Mouse (Mus musculus): ENCODE measurements around the gene Hdhd5.

- TF ChIP-seq CTCF (IDR thresholded peaks at IDR 0.05; ENCODE audit: low read depth) (no peak), EP300 (IDR thresholded peaks at IDR 0.05; ENCODE audit: low read depth) (no peak)
These were observed 67.8 kb downstream of the Hdhd5 start, which contains the start of gene Il17ra for GRCm38 (mm10) chr6:120463086-120463871.

All from liver, postnatal 0 days (tissue).